Mouse (Mus musculus): ENCODE data around the gene Evi2a.
A peak's percentile ranks its signal among the peaks of the same experiment; 100 is the strongest.

The Evi2a gene

DNA sequence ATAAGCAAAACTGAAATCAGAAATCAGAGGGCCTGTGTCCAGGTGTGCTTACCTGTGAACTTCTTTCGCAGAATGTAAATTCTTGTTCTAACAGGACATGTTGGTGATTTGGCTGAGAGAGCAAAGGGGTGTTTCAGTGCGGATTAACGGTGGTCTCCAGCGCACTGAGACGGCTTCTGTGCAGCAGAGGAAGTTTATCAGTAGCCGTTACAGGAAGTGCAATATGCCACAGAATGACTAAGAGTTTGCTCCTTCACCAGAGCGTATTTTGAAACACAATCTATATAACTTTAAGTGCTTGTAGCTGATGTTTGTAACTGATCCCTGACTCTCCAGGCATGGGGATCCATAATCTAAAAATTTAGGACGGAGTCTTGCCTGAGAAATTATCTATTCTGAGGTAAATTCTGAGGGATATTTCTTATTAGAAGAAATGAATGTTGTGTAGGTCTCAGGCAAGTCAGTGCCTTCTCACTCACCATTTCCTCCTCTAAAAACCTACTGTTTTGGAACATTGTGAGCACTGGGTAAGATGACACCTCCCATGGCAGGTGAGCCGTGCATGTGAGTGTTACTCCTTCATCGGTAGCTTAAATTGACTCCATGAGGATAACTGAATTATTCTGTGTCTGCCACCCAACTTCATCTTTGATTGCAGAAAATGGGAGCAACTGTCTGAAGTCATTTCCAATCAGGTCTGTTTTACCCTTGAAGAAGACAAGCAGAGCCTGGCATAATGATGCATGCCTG is 6.7 kb downstream of the Evi2a start, which contains the start of gene Evi2b:
TSS of gene Evi2b (minus strand) at position 203 of the 750 bp plus-strand sequence.
- DNase-seq: no peak

- DNase-seq: no peak
These were observed 7.5 kb downstream of the Evi2a start for GRCm38 (mm10) chr11:79522944-79523343.

- DNase-seq: no peak
These were observed 8.5 kb downstream of the Evi2a start for GRCm38 (mm10) chr11:79521930-79522329.

DNA sequence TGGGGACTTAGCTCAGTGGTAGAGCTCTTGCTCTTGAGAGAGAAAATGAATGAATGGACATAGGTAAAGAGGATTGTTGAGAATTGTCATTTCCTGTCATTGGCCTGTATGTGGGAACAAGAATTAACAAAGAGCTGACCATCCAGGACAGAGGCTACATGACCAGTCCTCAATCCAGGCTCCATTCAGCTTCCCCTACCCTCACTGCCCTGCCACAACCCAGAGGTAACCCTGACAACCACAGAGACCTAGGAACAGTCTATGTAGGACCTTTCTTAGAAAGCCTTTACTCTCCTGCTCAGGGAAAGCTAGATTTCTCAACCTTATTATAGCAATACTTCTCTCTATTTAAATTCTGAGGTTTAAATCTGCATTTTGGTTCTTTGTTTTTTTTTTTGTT is 9.6 kb downstream of the Evi2a start:
- DNase-seq: no peak

GRCm38 (mm10) chr11:79519878-79520291 is 10.5 kb downstream of the Evi2a start:
- no peak for DNase-seq

DNA sequence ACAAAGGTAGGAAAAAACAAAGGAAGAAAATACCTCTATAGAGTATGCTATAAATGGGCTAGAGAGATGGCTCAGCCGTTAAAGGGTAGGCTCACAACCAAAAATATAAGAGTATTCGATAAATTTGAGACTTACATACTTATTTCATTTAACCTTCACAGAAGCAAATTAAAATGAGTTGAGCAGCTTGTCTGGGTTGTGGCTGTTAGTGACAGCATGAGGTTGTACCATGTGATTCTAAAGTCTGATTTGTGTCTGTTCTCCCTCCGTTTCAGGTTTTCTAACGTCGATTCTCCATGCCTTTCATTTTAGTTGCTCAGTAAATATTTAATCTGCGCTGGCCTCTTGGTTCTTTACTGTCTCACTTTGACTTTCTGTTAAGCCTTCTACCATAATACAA is 11.1 kb downstream of the Evi2a start:
- no peak for DNase-seq

DNA sequence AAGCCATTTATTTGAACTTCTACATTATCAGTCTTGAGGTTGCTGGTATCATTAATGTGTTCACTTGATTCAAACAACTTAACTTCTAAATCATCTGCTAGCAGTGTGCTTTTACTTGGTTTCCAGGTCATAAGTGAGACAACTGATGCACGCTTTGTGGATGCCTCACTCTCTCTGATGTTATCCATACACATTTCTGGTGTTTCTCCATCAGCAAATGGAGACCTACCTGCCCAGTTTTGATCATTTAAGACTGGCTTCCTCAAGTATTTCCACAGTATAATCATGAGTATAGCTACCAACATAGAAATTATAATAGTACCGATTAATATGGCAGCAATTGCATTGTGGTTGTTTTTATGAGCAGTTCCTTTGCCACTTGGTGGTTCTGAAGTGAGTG is 14.6 kb downstream of the Evi2a start:
- DNase-seq: no peak

- no peak for DNase-seq
These were observed 15.1 kb downstream of the Evi2a start for GRCm38 (mm10) chr11:79515331-79515730.

DNA sequence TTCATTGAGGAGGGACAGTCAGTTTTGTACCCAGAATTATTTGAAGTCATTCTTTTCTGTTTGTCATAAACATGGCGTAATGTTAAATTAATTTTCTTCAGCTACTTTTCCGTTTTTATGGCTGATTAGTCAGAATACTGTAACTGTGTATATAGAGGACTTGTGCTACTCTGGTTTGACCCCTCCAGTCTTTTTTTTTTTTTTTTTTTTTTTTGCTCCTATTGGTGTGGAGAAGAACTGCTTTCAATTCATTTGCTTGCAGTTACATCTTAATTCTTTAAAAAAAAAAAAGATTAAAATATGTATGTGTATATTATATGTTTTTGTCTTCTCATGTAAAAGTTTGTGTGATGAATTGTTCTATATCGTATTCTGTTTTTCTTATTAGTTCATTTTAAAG is 18.4 kb downstream of the Evi2a start:
- no peak for DNase-seq

DNA sequence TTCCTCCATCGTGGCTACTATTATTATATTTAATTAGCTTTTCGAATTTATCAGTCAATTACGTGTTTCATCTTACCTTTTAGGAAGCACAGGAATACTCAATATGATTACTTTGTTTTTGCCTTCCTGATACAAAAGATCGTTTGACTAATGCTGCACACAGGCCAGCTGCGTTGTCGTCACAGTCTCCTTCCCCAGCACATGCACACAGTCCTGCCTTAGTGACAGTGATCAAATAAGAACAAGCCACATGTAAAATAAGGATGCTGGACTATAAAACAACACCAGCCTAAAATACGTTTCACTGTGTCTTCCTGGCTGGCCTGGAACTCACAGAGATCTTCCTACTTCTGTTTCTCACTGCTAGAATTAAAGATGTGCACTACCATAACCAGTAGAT is 25.9 kb downstream of the Evi2a start:
- no peak for DNase-seq

GRCm38 (mm10) chr11:79503845-79504244 is 26.6 kb downstream of the Evi2a start, which contains the start of gene Omg:
TSS of gene Omg (minus strand) at chr11:79504084.
- no peak for DNase-seq

DNA sequence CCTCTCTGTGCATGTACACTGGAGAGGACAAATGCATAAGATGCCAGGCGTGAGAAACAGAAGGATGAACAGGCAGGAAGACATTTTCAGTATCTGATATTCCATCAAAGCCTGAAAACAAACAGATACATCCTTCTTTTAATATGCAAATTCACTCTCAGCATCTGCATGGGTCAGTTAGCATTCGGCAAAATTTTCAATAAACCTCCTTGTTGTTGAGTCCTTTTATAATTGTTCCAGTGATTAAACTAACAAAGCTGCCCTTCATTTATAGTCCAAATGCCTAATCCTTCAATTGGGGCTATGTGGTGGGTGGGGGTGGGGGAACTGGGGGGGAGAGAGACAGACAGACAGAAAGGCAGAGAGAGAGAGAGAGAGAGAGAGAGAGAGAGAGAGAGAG is 27.5 kb downstream of the Evi2a start:
- no peak for DNase-seq

- peak in 1 of 2 experiments; percentile 4 for DNase-seq
These were observed 35.2 kb downstream of the Evi2a start for GRCm38 (mm10) chr11:79494976-79495800.

DNA sequence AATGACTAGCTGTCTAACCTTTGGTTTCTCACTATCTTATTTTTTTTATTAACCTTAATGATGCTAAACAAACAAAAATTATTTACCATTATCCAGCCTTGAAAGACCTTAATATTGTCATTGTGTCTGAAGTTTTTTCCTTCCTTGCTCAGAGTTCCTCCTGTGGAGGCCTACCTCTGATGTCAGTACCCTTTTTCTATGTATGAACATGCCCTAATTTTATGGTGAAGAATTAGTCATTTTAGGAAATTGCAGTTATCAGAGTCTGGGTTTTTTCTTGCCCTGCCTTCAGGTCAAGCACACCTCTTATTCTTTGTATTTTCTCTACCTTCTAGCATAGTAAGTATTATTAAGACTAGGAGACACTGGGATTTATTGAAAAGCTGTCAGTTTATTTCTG is 45.7 kb downstream of the Evi2a start:
- DNase-seq: no peak

DNA sequence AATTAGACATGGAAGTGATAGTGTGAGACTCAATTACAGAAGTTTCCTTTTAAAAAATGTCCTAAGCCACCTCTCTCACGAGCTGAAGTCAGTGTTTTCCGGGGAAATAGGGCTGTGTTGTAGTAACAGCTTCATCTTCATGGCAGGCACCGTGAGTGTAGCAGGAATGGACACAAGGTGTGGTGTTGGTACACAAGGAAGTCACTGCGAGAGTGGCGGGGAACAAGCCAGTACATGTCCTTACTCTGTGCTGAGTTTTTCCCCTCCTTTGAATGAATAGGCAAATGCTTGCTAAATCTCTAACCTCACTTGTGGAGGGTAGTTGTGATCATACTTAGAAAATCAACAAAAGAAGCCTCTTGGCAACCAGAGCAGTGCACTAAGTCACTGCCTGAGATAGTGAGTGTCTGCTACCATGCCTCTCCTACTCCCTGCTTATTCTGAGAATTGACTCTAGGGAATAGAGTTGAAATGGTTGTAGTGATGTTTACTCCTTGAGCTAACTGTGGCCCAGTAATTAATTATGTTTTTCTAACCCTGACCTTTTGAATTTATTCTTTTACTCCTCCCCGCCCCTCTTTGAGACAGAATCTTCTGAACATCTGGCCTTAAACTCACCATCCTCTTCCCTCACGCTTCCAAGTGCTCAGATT is 46.4 kb downstream of the Evi2a start:
- DNase-seq: no peak

GRCm38 (mm10) chr11:79483392-79483791 is 47.0 kb downstream of the Evi2a start:
- no peak for DNase-seq

Measured in kidney, postnatal 25 days (tissue).